Mouse (Mus musculus) thymus, postnatal 36 days (tissue): ENCODE results near the gene Sgcd.

Experiments
- DNase-seq, 2 experiments: peaks; one replicate each; pipeline ENCODE4 v3.0.0; 2022; ENCODE audit warnings: mixed read lengths in 2 of 2

Sgcd gene

DNA sequence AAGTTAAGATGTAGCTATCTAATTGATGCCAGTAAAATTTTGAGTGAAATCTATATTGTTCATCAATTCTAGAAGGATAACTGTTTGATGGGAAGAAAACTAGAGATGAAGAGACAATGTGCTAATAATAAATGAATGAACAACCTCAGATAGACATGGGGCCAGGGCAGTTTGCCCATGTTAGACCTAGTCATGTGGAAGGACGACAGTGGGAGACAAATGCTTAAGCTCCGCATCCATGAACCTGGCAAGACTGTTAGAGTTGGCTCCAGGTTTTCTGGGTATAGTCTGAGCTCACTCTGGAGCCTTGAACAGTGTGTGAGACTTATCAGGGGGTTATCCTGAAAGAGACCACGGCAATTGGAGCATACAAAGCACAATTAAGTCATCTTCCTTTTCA lies 860.4 kb downstream of the Sgcd start:
- no peak for DNase-seq

DNA sequence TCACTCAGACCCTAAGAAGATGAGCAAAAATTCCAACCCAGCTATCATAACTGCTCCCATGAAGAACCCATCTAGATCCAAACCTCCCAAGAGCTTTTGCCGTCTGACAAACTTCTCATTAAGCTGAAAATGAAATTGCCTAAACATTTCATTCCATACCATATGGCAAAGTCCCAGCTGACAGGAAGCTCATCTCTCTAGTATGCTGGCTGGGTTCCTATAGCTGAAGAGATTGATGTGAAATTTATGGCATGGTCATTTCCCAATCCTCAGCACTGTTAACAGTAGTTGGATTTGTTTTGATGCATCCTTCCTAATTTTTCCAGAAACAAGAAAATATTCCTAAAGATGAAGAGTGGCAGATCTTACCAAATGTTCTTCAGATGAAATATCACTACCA lies 867.9 kb downstream of the Sgcd start:
- no peak for DNase-seq

DNA sequence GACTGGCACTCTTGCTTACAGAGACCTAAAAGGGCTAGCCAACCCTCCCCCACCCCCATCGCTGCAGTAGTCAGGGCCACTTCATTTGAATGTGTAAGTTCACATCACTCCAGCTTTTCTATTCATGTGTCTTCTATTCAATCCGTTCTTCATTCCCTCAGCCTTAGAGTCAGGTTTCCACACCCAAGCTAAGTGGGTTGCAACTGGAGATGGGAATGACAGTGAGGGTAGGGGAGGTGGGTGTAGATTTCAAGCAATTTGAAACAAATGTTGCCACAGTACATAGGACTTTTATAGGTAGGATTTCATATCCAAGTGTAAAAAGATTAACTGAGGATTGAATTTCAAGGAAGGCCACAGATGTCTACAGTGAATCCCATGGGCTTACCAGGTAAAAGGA lies 870.9 kb downstream of the Sgcd start:
- DNase-seq = no peak

DNA sequence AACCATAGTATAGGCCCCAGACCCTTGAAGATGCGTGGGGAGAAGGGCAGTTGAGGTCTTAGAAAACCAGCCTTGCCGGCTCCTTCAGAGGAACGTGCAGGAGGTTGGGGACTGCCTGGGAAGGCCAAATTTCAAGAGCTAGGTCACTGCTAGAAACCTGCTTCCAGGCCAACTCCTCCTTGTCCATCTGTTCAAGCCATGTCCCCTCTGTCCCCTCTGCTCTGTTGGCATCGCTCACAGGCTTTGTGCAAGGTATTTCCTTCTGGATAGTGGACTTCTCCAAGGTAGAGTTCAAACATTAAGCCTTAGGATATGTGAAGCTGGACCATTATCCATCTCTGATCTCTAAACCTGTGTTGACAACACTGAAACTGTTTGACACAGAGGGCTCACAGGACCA lies 874.4 kb downstream of the Sgcd start:
- DNase-seq = no peak

DNA sequence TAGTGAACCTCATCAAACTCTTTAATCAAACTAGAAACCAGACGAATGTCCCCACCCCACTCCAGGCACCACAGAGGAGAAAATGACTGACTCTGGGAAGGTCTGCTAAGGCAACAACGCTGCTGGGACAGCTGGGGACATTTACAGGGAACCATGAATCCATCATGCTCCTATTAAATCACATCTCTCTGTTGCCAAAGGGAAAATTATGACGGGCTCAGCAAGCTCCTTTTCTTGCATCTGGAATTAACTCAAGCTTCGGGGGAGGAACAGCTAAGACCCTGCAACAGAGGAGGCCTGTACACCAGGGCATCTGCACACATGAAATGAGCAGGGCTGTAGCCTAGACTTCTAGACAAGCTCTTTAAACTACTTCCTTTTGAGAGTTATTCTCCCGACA lies 875.7 kb downstream of the Sgcd start:
- no peak for DNase-seq

DNA sequence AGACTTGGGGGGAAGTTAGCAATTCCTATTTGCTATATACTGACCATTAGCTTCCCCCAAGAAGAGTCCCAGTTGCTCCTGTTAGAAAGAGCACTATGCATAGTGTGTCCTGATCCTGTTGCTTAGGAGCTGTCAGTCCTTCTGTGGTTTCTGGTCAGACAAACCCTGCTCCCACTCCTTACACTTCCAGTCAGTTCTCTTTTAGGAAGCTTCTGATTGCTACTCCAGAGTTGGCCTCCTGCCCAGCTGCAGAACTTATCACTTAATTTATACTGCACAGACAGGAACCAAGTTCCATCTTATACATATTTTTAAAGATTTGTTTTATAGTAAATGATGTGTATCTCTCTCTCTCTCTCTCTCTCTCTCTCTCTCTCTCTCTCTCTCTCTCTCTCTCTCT lies 878.5 kb downstream of the Sgcd start:
- no peak for DNase-seq

DNA sequence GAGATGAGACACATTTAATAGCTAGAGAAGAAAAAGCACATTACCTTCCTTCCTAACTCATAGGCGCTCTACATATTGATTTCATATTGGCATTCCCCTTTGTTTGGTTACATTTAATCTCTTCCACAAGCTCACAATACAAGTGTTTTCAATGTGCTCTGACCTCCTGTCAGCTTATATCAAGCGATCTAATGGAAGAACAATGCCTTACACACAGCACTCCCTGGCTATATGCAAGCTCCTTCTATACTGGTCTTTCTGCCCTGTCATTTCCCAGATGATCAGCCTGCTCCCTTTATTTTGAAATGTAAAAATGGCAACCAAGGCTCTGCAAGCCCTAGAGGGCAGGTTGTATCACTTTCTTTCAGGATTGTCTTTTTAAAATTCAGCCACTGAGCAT lies 881.1 kb downstream of the Sgcd start:
- DNase-seq = no peak

DNA sequence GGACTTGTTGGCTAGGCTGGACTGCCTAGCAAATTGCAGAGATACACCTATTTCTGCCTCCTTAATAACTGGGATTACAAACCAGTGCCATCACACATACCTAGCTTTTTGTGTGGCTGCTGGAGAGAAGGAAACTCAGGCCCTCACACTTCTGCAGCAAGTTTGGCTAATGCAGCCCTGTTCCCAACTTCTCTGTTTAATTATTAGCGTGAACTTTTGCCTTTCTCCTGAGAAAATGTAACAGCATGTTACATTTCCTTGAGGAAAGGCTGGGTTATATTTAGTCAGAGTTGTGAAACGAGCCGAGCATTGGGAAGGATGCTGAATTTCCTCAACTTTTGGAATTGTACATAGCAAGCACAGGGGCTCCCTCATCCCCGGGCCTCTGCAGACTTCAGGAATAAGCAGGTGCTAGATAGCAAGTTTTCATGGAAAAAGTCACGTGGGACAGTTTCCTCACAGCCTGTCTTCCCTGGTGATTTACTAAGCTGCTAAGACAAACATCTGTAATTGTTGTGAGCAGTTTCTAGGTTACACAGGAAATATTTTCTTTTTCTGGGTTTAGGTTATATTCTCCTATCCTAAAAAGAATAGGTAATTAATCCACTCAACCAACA lies 895.4 kb downstream of the Sgcd start:
- DNase-seq = no peak

DNA sequence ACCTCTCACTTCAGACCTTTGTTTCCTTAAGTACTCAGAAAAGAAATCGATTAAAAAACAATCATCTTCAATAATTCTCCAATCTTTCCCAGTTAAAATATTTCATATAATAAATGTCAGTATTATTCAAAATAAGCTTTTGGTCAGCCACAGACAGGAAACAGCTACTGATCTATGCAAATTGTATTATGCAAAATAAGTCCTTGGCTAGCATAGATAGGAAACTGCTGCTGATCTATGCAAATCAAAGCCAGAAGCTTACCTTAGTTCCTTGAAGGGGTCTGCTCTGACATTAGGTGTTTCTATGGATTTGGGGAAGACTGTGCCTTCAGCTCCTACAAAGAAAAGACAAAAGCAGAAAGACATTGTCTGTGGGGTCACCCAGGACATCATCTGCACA lies 906.3 kb downstream of the Sgcd start:
- DNase-seq = no peak

DNA sequence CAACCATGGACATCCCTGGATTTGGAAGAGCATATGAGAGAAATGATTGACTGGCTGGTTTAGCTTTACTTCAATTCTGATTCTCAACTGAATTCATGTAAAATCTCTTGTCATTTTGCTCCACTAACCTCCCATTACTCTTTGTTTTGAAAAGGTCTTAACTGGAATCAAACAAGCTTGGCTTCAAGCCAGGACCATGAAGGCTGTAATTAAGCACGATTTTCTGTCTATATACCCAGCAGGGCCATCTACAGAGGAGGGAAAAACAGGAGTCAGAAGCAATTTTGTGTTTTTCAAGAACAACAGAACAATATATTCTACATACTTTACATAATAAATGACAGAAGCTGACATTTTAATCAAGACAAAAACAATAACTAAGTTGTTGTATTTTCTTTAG lies 915.2 kb downstream of the Sgcd start:
- DNase-seq = no peak

DNA sequence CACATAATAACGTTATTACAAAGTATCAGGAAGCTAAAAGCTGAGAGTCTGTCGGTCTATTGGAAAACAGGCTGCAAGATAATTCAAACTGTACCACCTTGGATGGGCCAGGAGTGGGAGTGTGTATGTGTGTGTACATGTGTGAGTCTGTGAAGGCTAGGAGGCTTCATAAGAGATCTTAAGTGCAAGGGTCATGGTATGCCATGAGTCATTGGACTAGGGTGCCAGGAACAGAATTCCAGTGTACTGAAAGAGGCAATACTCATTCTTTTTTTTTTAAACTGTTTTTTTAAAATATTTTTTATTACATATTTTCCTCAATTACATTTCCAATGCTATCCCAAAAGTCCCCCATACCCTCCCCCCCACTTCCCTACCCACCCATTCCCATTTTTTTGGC lies 917.6 kb downstream of the Sgcd start:
- no peak for DNase-seq

DNA sequence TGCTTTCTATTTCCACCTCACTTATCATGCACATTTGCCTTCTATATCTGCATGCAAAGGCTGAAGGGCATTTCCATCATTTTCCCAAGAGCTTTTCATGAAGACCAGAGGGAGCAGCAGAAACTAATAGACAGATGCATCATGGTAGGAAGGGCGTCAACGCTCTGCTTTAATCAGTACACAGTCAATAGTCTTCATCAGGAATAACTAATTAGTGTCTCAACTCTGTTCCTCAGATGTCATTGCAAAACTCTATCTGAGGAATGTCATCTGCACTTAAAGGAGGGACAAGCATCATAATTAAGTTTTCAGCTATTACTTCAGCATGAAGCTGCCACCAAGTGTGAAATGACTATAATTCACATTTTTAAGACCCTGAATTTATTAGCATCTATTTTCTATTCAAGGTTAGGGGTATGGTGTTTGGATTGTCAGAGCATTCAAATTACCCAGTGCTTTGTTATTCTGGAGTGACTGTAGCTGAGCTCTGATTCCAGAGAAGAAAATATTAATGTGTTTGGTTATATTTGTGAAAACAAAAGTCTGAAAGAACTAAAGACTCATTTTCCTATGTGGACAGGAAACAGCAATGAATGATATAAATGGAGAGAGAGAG lies 918.9 kb downstream of the Sgcd start:
- DNase-seq = no peak

DNA sequence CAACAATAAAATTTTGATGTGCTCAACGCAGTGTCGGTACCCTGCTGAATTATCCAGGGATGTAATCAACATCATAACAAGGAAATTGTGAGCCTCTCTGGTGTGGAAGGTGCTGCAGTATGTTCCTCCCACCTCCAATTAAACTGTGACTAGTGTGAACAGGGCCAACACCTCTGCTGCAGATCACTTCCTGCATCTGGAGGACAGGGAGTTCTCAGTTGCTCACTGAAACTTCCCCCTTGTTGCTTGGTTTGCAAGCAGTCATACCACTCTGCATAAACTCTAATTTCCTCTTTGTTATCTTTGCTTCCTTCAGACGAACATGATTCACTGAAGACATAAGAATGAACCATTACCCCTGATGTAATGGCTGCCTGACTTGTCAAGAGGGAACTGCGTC lies 925.1 kb downstream of the Sgcd start:
- no peak for DNase-seq

DNA sequence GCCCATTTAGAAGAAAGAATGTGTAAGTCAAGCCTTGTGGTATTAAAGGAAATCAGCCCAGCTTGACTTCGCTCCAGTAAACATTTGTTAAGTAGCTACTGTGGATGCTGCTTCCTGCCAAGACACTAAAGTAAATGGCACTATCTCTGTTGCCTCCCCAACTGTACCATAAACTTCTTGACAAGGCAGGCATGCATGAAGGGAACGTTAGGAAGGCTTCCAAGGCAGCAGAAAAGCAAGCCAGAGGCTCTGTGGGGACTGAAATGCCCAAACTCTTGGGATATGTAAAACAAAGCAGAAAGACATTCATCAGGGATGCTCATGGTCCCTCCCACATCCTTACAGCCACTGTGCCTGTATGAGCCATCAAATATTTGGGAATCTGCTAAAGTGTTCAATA lies 938.4 kb downstream of the Sgcd start:
- DNase-seq = no peak

DNA sequence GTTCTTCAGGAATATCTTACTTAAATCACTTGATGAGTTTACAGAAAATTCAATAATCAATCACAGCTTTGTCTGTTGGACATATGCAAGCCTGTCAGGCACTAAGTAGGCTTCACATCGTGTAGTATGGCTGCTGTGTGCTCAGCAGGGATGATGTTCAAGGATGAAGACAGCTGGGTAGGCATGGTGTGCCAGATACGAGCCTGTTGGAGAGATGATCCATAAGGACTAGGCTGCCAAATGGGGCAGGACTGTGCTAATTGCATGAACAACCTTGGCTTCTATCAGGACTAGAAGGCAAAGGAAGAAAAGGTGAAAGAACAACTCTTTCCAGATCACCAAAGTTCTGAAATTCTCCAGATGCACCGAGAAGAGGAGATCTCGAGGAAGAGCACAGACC lies 939.0 kb downstream of the Sgcd start:
- DNase-seq = no peak

DNA sequence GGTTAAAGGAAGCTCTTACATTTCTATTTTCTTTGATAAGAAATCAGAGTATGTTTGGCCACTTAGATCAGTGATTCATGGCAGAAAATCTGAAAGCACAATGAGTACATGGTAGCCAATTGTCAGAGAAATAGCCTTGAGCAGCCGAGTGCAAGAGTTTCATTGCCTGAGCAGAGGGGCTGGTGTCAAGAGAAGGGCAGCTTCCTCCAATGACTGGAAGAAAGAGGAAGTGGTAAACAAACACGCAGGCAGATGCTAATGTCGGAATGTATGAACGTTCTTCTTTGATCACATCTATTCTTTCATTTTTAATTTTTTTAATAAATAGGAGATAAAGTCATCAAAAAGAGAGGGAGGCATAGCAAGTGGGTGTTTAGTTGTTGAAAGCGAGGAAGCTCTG lies 956.5 kb downstream of the Sgcd start:
- no peak for DNase-seq

DNA sequence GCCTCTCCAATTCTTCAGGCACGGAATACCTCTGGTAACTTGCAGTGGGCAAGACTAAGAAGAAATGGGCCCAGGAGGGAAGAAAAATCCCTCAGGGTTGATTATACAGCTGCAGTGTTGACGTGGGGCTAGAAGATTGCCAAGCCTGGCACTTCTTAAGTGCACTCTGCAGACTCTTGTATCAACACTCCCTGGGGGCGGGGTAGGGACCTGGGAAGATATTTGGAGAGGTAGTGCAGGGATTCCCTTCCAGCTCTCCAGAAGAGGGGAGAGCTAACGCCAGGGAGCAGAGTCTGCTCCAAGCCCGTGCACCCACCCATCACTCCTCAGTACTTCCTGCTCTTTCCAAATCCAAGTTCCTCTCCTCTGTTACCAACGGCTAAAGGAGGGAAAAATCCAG lies 967.9 kb downstream of the Sgcd start:
- DNase-seq = no peak

DNA sequence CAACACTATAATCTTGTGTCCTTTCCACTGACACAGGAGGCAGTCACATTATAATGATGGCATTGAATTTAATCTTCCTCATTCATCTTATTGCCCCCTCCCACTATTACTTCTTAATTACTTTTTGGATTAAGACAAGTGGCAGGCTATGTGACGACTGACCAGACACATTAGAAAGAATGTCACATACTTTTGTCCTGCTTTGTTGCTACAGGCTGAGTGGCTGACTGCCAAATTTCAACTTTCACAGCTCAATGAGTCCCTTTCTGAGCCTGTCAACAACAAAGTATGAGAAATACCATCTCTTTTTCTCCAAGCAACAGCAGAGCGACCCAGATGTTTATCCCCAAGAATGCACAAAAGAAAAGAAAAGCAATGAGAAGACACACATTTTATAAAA lies 970.6 kb downstream of the Sgcd start:
- DNase-seq = no peak

DNA sequence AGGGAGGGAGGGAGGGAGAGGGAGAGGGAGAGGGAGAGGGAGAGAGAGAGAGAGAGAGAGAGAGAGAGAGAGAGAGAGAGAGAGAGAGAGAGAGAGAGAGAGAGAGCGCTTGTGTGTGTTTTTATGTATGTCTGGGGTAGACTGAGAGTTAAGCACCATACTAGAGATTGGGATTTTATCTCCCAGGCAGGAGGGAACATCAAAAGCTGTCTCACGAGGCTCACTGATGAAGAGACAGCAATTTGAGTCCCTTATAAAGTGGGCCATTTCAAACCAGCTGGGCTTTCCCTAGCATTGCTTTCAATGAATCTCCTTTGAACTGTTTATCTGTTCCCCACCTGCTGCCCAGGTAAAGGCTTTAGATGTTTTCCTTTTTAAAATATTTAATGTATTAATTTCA lies 973.1 kb downstream of the Sgcd start:
- no peak for DNase-seq

DNA sequence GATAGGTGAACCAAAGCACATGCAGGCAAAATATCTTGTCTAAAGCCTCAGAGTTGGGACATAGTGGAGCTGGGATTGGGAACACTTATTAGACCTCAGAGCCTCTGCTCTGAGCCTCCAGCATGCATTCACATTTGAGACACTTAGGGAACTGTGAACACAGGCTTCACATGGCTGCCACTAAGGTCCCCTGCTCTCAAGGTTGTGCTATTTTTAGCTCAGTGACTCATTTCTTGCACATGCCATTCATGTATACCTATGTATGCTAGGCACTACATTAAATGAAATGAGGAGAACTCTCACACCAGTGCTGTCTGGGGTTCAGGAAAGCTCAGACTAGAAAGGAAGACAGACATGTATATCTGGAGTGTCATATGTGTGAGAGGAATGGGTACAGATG lies 974.5 kb downstream of the Sgcd start:
- no peak for DNase-seq

DNA sequence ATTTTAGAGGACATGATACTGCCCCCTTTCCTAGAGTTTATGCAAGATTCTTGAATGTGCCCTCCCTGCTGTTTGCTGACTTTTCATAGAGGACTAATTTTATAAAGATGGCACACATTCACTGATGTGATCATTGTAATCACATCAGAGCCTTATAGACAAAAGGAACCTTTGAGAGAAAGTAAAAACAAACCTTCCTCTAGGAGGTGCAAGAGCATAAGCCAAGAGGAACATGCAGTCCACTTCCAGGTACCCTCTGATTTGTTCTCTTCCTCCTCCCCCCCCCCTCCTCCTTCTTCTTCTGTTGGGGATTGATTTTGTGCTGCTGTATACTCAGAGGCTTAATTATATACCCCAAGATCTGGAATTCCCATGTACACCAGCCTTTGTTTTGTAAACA lies 978.6 kb downstream of the Sgcd start:
- DNase-seq = no peak

DNA sequence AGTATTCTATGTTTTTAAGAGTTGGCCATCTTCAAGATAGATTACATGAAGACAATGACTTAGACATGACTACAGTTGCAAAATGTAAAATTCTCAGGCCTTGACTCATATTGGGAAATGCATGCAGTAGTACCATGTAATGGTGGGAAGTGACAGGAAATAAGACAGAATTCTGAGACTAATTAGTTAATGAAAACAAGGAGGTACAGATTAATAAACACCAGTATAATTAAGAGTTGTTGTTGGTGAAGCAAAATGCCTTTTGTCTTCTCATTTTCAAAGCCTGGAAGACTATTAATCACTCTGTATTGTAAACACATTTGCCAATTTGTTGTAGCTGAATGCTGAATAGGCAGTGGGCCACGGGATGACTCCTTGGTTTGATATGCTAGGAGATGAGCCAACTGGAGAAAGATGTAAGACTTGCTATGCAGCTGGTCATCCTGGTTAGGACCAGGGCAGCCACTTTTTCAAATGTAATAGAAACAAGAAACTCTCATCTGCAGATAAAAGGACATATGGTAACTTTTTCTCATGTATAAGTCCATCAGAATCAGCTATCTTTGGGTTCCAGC lies 983.4 kb downstream of the Sgcd start:
- DNase-seq = no peak

DNA sequence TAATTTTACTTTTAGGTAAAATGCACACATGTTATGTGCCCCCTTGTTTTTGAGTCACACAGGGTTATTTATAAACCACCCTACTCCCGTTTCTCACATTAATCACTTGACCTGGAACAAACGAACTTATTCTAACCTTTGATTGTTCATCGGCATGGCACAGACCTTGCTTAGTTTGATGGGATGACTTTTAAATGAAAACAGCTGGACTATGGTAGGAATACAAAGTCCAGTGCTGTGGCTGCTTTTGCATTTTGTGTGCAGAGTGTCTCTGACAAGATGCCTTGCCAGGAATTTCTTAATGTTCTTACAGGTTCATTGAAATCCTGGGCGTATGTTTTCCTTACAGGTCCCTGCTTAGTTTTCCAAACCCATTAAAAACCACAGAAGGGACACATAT lies 1049.5 kb downstream of the Sgcd start:
- no peak for DNase-seq

DNA sequence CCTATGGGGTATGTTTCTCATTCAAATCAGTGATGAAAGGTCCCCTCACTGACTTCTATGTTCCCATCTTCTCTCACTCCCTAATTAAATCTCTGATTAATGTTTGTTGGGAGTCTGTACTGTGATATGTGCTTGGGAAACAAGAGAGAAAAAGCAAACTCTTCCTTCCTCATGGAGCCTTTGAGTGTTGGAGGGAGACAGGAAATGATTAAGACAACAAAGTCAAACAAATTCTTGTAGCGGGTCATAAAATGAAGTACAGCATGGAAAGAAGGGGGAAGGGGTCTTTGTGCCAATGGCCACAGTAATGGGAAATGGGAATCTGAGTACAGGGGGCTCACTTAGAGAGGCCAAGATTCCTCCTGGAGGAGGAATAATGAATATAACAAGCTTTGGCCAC lies 1063.8 kb downstream of the Sgcd start:
- no peak for DNase-seq

DNA sequence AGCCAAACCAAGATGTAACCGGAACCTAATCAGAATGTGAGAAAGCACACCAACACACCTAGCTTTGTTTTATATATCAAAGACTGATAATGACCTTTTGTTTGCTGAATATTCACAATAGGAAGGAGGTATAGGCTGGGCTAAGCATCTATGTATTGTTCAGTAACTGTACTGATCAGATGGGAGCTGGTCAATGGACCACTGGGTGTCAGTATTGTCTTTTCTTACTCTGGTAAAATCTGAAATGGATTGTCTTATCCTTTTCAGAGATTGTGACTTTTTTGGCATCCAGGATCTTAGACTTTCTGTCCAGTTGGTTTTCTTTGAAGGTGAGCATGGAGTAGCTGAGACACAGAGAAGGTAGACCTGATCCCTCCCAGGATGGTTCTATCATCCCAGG lies 1068.5 kb downstream of the Sgcd start:
- no peak for DNase-seq
